Mouse (Mus musculus) gastrocnemius, postnatal 25 days (tissue): ENCODE data around the gene Slc36a3. TPM values are rescaled to one million over a fixed set of nuclear protein-coding genes. Genes with fewer than 3 reads are reported as not detected.
"Not testable (repeated sequence)": the region's sequence is repeated elsewhere in the genome, so short reads cannot be mapped to it uniquely, and the experiment has no call there.

Experiments
- DNase-seq: peaks from one replicate; pipeline ENCODE4 v3.0.0; 2022
- total RNA-seq, 2 experiments: library from RNA; stranded (reverse); gene quantifications; 1 replicate in 1 of 2; 2 replicates in 1 of 2; pipeline ENCODE4 v1.2.3; 2021

The Slc36a3 gene
- total RNA-seq, 2 experiments from 2014 or later, result not detected

GRCm38 (mm10) chr11:55106636-55107035 is 44.9 kb downstream of the Slc36a3 start:
- DNase-seq, result no peak

- no peak for DNase-seq
Measured at GRCm38 (mm10) chr11:55105389-55105788, 46.1 kb downstream of the Slc36a3 start.

- DNase-seq, result no peak
Measured at GRCm38 (mm10) chr11:55103229-55103628, 48.3 kb downstream of the Slc36a3 start.

- no peak for DNase-seq
Measured at GRCm38 (mm10) chr11:55102015-55102414, 49.5 kb downstream of the Slc36a3 start.

- no peak for DNase-seq
Measured at GRCm38 (mm10) chr11:55099868-55100267, 51.6 kb downstream of the Slc36a3 start.

GRCm38 (mm10) chr11:55099019-55099771 is 52.3 kb downstream of the Slc36a3 start:
- no peak for DNase-seq

GRCm38 (mm10) chr11:55098189-55098915 is 53.2 kb downstream of the Slc36a3 start:
- no peak for DNase-seq

GRCm38 (mm10) chr11:55097463-55098188 is 53.9 kb downstream of the Slc36a3 start, which contains the start of gene Gm2a:
Gene Gm2a, plus strand, starts transcription at chr11:55098115.
- peak; percentile 97 for DNase-seq

GRCm38 (mm10) chr11:55096731-55097462 is 54.6 kb downstream of the Slc36a3 start:
- DNase-seq, result no peak

GRCm38 (mm10) chr11:55096296-55096695 is 55.2 kb downstream of the Slc36a3 start:
- DNase-seq, result not testable (repeated sequence)

- no peak for DNase-seq
Measured at GRCm38 (mm10) chr11:55093096-55093495, 58.4 kb downstream of the Slc36a3 start.

- DNase-seq, result no peak
Measured at GRCm38 (mm10) chr11:55089892-55090291, 61.6 kb downstream of the Slc36a3 start.

GRCm38 (mm10) chr11:55087006-55087405 is 64.5 kb downstream of the Slc36a3 start:
- DNase-seq, result peak; percentile 45

- peak; percentile 48 for DNase-seq
Measured at GRCm38 (mm10) chr11:55085396-55085795, 66.1 kb downstream of the Slc36a3 start.

GRCm38 (mm10) chr11:55084629-55085028 is 66.9 kb downstream of the Slc36a3 start:
- DNase-seq, result peak; percentile 34

GRCm38 (mm10) chr11:55081206-55081605 is 70.3 kb downstream of the Slc36a3 start:
- no peak for DNase-seq

GRCm38 (mm10) chr11:55079180-55079579 is 72.3 kb downstream of the Slc36a3 start:
- no peak for DNase-seq

- DNase-seq, result no peak
Measured at GRCm38 (mm10) chr11:55078502-55078901, 73.0 kb downstream of the Slc36a3 start.

GRCm38 (mm10) chr11:55077331-55078231 is 73.9 kb downstream of the Slc36a3 start, which contains the start of gene Ccdc69:
Gene Ccdc69, minus strand, starts transcription at chr11:55078131.
- DNase-seq, result peak; percentile 80

GRCm38 (mm10) chr11:55076234-55076633 is 75.3 kb downstream of the Slc36a3 start:
- DNase-seq, result no peak

GRCm38 (mm10) chr11:55075602-55076001 is 75.9 kb downstream of the Slc36a3 start:
- peak; percentile 47 for DNase-seq
